Mouse (Mus musculus) testis, adult 2 months (tissue): ENCODE measurements at regions not wholly inside any gene's neighbourhood (a gene's known extent, or its start where the extent isn't known, plus 50 kb on each side); places are given as distances from the start of the nearest gene placed in this dataset.

ENCODE experiments used
- H3K27ac ChIP-seq: fragments of 200-500 bp; 2 replicates; pipeline ENCODE4 v1.5.1; 2012; ENCODE audit warnings: low read depth, low read length; ENCODE audit not compliant: control insufficient read depth, insufficient read depth
- H3K27me3 ChIP-seq: fragments of 200-500 bp; 2 replicates; pipeline ENCODE4 v1.6.1; 2012; ENCODE audit warnings: mild to moderate bottlenecking, low read length, moderate library complexity; ENCODE audit not compliant: control insufficient read depth, insufficient read depth
- H3K36me3 ChIP-seq: fragments of 200-500 bp; 2 replicates; pipeline ENCODE4 v1.6.1; 2012; ENCODE audit warnings: mild to moderate bottlenecking, low read length; ENCODE audit not compliant: control insufficient read depth, insufficient read depth
- H3K4me1 ChIP-seq: fragments of 200-500 bp; 2 replicates; pipeline ENCODE4 v1.6.1; 2012; ENCODE audit warnings: low read length; ENCODE audit not compliant: control insufficient read depth, insufficient read depth
- H3K4me3 ChIP-seq: fragments of 200-500 bp; 2 replicates; pipeline ENCODE4 v1.5.1; 2012; ENCODE audit warnings: low read depth, mild to moderate bottlenecking, low read length, moderate library complexity, mixed read lengths; ENCODE audit not compliant: control insufficient read depth
- CTCF ChIP-seq: fragments of 200-500 bp; IDR thresholded peaks from 2 replicates; pipeline ENCODE4 v1.5.1; 2012; ENCODE audit warnings: low read depth, mild to moderate bottlenecking, inconsistent platforms, low read length, moderate library complexity; ENCODE audit not compliant: control insufficient read depth, insufficient read depth, insufficient replicate concordance
- POLR2A ChIP-seq: fragments of 200-500 bp; IDR thresholded peaks from 2 replicates; pipeline ENCODE4 v1.6.1; 2012; ENCODE audit warnings: low read depth, mild to moderate bottlenecking, inconsistent platforms, low read length, moderate library complexity; ENCODE audit not compliant: control insufficient read depth

DNA sequence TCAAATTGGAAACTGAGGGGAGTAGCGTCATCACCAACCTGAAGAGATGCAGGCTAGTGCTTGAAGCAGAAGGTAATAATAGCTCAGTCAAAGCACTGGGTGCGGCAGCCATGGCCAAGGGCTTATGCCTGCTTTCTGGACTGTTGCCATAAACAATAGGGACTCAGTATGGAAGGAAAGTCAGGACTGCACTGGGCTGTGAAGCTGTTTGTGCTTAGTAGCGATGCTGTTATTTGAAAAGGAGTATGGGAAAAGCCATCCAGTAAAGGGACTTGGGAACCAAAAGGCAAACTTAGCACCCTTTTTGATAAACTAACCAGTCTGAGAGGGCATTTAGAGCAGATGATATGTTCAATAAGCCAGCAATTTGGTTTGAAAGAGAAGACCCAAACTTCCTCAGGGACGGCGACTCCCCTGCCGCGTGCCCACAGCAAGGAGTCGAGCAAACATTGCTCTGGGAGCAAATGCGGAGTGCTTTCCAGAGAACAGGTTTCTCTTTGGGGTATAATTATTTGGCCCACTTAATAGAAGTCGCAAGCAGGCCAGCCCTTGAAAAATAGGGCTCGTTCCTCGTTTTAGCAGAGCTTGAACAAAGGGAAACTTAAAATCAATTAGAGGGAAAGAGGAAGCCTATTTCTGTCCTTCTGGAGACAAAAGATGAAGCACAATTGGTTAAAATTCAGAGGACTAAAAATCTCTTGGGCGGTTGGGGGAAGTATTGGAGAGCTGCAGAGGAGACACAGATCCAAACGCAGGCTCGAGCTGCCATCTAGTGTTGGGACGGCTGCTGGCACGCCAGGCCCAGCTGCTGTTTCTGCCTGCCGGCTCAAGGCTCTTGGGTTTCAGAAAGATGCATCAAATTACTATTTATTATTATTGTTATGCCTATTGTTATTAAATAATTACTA lies 1724.3 kb upstream of the Gm7489 start:
- H3K4me1 ChIP-seq = peaks cover 3% of the 10 kb centered on the region
- H3K36me3 ChIP-seq = no peaks in the 10 kb centered on the region
- TF ChIP-seq CTCF (peak; percentile 56; the same call in 1 of the 2 replicates), POLR2A (no peak)
- no peak overlapping the region for H3K27ac ChIP-seq
- no peak overlapping the region for H3K4me3 ChIP-seq
- H3K27me3 ChIP-seq = no peaks in the 10 kb centered on the region

GRCm38 (mm10) chr15:52161089-52161442 lies 1723.6 kb upstream of the Gm7489 start:
- Histone ChIP-seq H3K4me3 (no peak overlapping the region), H3K4me1 (peaks cover 3% of the 10 kb centered on the region), H3K27ac (no peak overlapping the region), H3K36me3 (no peaks in the 10 kb centered on the region), H3K27me3 (no peaks in the 10 kb centered on the region)
- TF ChIP-seq CTCF = no peak
- no peak for TF ChIP-seq POLR2A

- H3K4me3 ChIP-seq = no peak overlapping the region
Measured at GRCm38 (mm10) chr15:52161568-52162316, 1723.0 kb upstream of the Gm7489 start.

GRCm38 (mm10) chr15:52166144-52166543 lies 1718.6 kb upstream of the Gm7489 start:
- H3K27ac ChIP-seq = no peak overlapping the region
- no peaks in the 10 kb centered on the region for H3K36me3 ChIP-seq
- H3K4me3 ChIP-seq = no peak overlapping the region
- H3K27me3 ChIP-seq = no peaks in the 10 kb centered on the region
- TF ChIP-seq POLR2A (no peak), CTCF (no peak)
- peaks cover 3% of the 10 kb centered on the region for H3K4me1 ChIP-seq

More at GRCm38 (mm10) chr15:52161568-52162316, 1723.0 kb upstream of the Gm7489 start:
- H3K4me1 ChIP-seq = peaks cover 3% of the 10 kb centered on the region
- H3K27me3 ChIP-seq = no peaks in the 10 kb centered on the region
- H3K27ac ChIP-seq = no peak overlapping the region
- no peaks in the 10 kb centered on the region for H3K36me3 ChIP-seq
- TF ChIP-seq CTCF (no peak), POLR2A (no peak)

- H3K36me3 ChIP-seq = no peaks in the 10 kb centered on the region
- no peak for TF ChIP-seq POLR2A
- no peak for TF ChIP-seq CTCF
- H3K4me3 ChIP-seq = no peak overlapping the region
- H3K4me1 ChIP-seq = no peaks in the 10 kb centered on the region
- H3K27me3 ChIP-seq = no peaks in the 10 kb centered on the region
- no peak overlapping the region for H3K27ac ChIP-seq
Measured at GRCm38 (mm10) chr15:52166595-52167443, 1717.9 kb upstream of the Gm7489 start.

DNA sequence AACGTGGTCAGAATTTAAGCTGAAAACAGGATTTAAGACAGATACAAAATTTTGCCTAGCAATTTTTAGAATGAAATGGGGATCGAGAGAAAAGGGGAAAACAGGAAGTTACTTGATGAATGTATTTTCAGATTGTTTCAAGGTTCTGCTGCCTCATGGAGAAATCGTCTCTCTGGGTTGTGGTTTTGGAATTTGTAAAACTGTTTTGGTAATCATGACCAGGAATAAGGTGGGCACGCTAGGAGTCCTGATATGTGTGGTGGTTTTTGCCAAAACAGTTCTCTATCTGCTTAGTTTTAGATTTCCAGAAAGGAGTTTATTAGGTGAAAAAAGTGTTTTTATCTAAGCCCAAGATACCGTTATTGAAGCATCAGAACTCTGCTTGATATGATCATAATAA lies 1716.9 kb upstream of the Gm7489 start:
- H3K4me3 ChIP-seq = no peak overlapping the region
- TF ChIP-seq POLR2A (no peak), CTCF (no peak)
- no peaks in the 10 kb centered on the region for H3K36me3 ChIP-seq
- no peaks in the 10 kb centered on the region for H3K27me3 ChIP-seq
- H3K27ac ChIP-seq = no peak overlapping the region
- H3K4me1 ChIP-seq = no peaks in the 10 kb centered on the region

DNA sequence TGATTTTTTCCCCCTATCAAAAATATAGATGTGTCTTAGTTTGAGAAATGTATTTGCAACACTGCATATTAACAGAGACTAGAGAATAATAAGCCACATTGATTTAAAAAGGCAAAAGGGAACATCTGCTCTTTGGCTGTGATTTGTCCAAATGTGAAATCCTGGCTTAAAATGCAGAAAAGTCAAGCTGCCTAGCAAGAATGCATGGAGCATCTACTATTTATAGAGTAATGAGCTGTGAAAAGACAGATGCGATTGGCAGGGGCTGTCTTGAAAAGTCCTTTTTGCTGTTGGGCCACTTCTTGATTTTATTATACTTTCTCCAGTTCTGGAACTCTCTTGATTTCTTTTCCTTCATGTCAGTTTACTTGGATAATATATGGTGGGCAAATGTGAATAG lies 1707.8 kb upstream of the Gm7489 start:
- no peak overlapping the region for H3K27ac ChIP-seq
- H3K4me1 ChIP-seq = no peaks in the 10 kb centered on the region
- H3K36me3 ChIP-seq = no peaks in the 10 kb centered on the region
- no peaks in the 10 kb centered on the region for H3K27me3 ChIP-seq
- TF ChIP-seq CTCF (no peak), POLR2A (no peak)
- no peak overlapping the region for H3K4me3 ChIP-seq
